Comparison of ENCODE assay signal across 12 mouse cellular contexts in genomic region chr17:7529304-7529703, GRCm38 (mm10).
"Had no signal": no experiment of that assay in that cellular context is flagged by ENCODE, and none has a peak within 500 bp of the region (broad histone marks: within the 10 kb centered on the region; RNA-seq: fewer than 3 reads in every experiment).

No protein-coding gene starts in this region.

- H3K27me3 ChIP-seq: limb, embryonic 13.5 days; midbrain, embryonic 13.5 days; neural tube, embryonic 12.5 days had no signal

- H3K27ac ChIP-seq: layer of hippocampus, adult 2 months; limb, embryonic 13.5 days; liver, embryonic 14.5 days; midbrain, embryonic 13.5 days; neural tube, embryonic 12.5 days had no signal

- H3K36me3 ChIP-seq: limb, embryonic 13.5 days; midbrain, embryonic 13.5 days; neural tube, embryonic 12.5 days had no signal

- H3K9ac ChIP-seq: limb, embryonic 13.5 days; liver, embryonic 14.5 days; midbrain, embryonic 13.5 days; neural tube, embryonic 12.5 days had no signal

- H3K4me3 ChIP-seq: layer of hippocampus, adult 2 months; limb, embryonic 13.5 days; midbrain, embryonic 13.5 days; neural tube, embryonic 12.5 days had no signal

- ATAC-seq: midbrain, embryonic 13.5 days had no signal

- DNase-seq: kidney, postnatal 10 days; kidney, postnatal 4 days; left cerebral cortex, postnatal 4 days; lung, adult 18-20 months; right cerebral cortex, postnatal 14 days; thymus, adult 18-20 months; thymus, postnatal 14 days had no signal

- H3K4me1 ChIP-seq: limb, embryonic 13.5 days; midbrain, embryonic 13.5 days; neural tube, embryonic 12.5 days had no signal

- H3K4me2 ChIP-seq: limb, embryonic 13.5 days; midbrain, embryonic 13.5 days; neural tube, embryonic 12.5 days had no signal

- H3K9me3 ChIP-seq: limb, embryonic 13.5 days; neural tube, embryonic 12.5 days had no signal
